Mouse (Mus musculus): Measurements from ENCODE around the gene Syce1. TPM values are rescaled to one million over a fixed set of nuclear protein-coding genes. Genes with fewer than 3 reads are reported as not detected.

The Syce1 gene
- 0.13 and 0.31 TPM in 2 replicates for polyA plus RNA-seq (2016; fragmentation: Nextera tagmentation; extraction: Ambion mirVana)

DNA sequence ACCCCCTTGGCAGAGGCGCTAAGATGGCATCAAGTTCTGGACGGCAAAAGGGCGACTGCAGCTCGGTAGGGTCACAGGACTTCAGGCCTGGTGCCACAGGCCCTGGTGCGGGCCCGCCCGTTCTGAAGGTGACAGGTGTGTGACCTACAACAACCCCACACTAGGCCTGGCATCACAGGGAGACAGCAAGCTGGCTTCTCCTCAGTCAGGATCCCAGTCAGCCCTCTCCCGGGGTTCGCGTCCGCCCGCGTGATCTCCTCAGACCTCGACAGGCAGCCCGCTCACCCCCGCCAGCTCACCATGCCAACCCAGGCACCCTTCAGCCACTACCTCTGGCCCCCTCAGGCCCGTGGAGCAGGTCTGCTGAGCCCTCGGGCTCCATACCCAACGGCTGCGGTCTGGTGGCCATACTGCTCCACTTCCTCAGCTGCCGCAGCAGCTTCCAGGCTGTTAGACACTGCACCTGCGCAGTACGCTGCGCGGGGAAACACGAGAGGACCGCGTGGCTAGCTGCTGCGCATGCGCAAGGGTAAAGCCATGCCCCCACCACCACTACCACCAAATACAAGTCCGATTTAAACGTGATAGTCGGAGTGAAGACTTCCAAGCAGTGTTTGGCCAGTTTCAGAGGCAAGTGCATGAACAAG is at the start of gene Syce1:
Gene Syce1 (minus strand): TSS at position 447 of the 647 bp plus-strand sequence.
- 69% methylated on average over 33 of the region's 33 CpGs for WGBS
- Histone ChIP-seq H3K36me3 (no peaks in the 10 kb centered on the region), H3K27me3 (replicated peaks) (no peaks in the 10 kb centered on the region), H3K9ac (no peak within 1 kb of the TSS), H3K27ac (ENCODE audit: poor library complexity, severe bottlenecking) (no peak within 1 kb of the TSS), H3K9me3 (replicated peaks) (no peaks in the 10 kb centered on the region; the same call in 1 of the 2 replicates), H3K4me1 (replicated peaks) (no peaks in the 10 kb centered on the region), H3K4me2 (no peak within 1 kb of the TSS), H3K4me3 (no peak within 1 kb of the TSS)
- ATAC-seq (ENCODE audit: insufficient number of reproducible peaks, low FRiP score) = no peak

- Histone ChIP-seq H3K4me3 (no peak overlapping the region), H3K36me3 (no peaks in the 10 kb centered on the region), H3K9ac (no peak overlapping the region), H3K27me3 (replicated peaks) (peaks cover 64% of the 10 kb centered on the region), H3K4me2 (no peak overlapping the region), H3K27ac (ENCODE audit: poor library complexity, severe bottlenecking) (no peak overlapping the region), H3K4me1 (replicated peaks) (no peaks in the 10 kb centered on the region), H3K9me3 (replicated peaks) (no peaks in the 10 kb centered on the region)
- no peak for ATAC-seq (ENCODE audit: insufficient number of reproducible peaks, low FRiP score)
- 74% methylated on average over 9 of the region's 9 CpGs for WGBS
Measured at GRCm38 (mm10) chr7:140836243-140837115, 48.8 kb upstream of the Syce1 start.

- H3K27ac ChIP-seq (ENCODE audit: poor library complexity, severe bottlenecking) = no peak overlapping the region
- no peak for ATAC-seq (ENCODE audit: insufficient number of reproducible peaks, low FRiP score)
- no peak overlapping the region for H3K9ac ChIP-seq
- no peak overlapping the region for H3K4me2 ChIP-seq
- H3K36me3 ChIP-seq = no peaks in the 10 kb centered on the region
- H3K27me3 ChIP-seq (replicated peaks) = peaks cover 59% of the 10 kb centered on the region
- H3K4me1 ChIP-seq (replicated peaks) = no peaks in the 10 kb centered on the region
- no peak overlapping the region for H3K4me3 ChIP-seq
- 50% methylated on average over 2 of the region's 2 CpGs for WGBS
- no peaks in the 10 kb centered on the region for H3K9me3 ChIP-seq (replicated peaks)
Measured at GRCm38 (mm10) chr7:140835758-140836087, 48.1 kb upstream of the Syce1 start.

- no peaks in the 10 kb centered on the region for H3K36me3 ChIP-seq
- H3K4me3 ChIP-seq = no peak within 1 kb of the TSS
- no peaks in the 10 kb centered on the region for H3K9me3 ChIP-seq (replicated peaks)
- WGBS = 36% methylated on average over 20 of the region's 20 CpGs
- peaks cover 56% of the 10 kb centered on the region for H3K27me3 ChIP-seq (replicated peaks)
- no peak within 1 kb of the TSS for H3K9ac ChIP-seq
- no peak within 1 kb of the TSS for H3K4me2 ChIP-seq
- no peak for ATAC-seq (ENCODE audit: insufficient number of reproducible peaks, low FRiP score)
- H3K4me1 ChIP-seq (replicated peaks) = no peaks in the 10 kb centered on the region
- H3K27ac ChIP-seq (ENCODE audit: poor library complexity, severe bottlenecking) = no peak within 1 kb of the TSS
Measured at GRCm38 (mm10) chr7:140834968-140835757, 47.5 kb upstream of the Syce1 start, which contains the start of gene Urah. Urah (plus strand) TSS chr7:140835018.

DNA sequence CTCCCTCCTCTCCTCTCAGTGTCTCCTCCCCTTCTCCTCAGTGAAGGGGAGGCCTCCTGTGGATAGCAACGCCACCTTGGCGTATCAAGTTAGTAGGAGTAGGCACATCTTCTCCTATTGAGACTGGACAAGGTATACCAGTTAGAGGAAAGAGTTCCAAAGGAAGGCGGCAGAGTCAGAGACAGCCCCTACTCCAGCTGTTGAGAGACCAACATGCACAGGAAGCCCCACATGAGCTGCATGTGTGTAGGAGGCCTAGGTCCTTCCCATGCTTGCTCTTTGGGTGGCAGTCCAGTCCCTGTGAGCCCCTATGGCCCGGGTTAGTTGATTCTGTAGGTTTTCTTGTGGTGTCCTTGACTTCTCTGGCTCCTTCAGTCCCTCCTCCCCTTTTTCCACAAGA is 45.7 kb upstream of the Syce1 start:
- H3K4me2 ChIP-seq = no peak overlapping the region
- no peak for ATAC-seq (ENCODE audit: insufficient number of reproducible peaks, low FRiP score)
- 66% methylated on average over 4 of the region's 4 CpGs for WGBS
- H3K27me3 ChIP-seq (replicated peaks) = peaks cover 40% of the 10 kb centered on the region
- H3K4me3 ChIP-seq = no peak overlapping the region
- no peaks in the 10 kb centered on the region for H3K4me1 ChIP-seq (replicated peaks)
- H3K9ac ChIP-seq = no peak overlapping the region
- no peak overlapping the region for H3K27ac ChIP-seq (ENCODE audit: poor library complexity, severe bottlenecking)
- no peaks in the 10 kb centered on the region for H3K36me3 ChIP-seq
- H3K9me3 ChIP-seq (replicated peaks) = no peaks in the 10 kb centered on the region

DNA sequence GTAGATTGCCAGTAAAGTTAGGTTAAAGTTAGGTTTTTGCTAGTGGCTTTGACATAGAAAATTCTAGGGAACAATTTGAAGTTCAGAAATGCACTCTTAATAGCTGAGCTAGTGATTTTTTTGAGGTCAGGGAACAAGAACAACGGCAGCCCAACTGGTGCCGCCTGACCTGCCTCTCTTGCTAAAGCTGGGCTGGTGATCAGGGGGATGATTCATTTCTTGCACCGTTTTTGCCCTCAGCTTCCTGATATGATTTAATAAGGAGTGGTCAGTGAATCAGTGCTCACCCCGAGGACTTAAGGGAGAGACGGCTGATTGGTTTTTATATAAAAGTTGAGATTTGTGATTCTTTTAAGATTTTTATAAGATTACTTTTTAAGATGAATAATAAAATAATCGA is 43.8 kb upstream of the Syce1 start:
- no peak overlapping the region for H3K27ac ChIP-seq (ENCODE audit: poor library complexity, severe bottlenecking)
- WGBS = 65% methylated on average over 6 of the region's 6 CpGs
- no peaks in the 10 kb centered on the region for H3K9me3 ChIP-seq (replicated peaks)
- no peak overlapping the region for H3K9ac ChIP-seq
- H3K36me3 ChIP-seq = no peaks in the 10 kb centered on the region
- H3K4me2 ChIP-seq = no peak overlapping the region
- no peak overlapping the region for H3K4me3 ChIP-seq
- H3K4me1 ChIP-seq (replicated peaks) = no peaks in the 10 kb centered on the region
- H3K27me3 ChIP-seq (replicated peaks) = peaks cover 25% of the 10 kb centered on the region
- no peak for ATAC-seq (ENCODE audit: insufficient number of reproducible peaks, low FRiP score)

DNA sequence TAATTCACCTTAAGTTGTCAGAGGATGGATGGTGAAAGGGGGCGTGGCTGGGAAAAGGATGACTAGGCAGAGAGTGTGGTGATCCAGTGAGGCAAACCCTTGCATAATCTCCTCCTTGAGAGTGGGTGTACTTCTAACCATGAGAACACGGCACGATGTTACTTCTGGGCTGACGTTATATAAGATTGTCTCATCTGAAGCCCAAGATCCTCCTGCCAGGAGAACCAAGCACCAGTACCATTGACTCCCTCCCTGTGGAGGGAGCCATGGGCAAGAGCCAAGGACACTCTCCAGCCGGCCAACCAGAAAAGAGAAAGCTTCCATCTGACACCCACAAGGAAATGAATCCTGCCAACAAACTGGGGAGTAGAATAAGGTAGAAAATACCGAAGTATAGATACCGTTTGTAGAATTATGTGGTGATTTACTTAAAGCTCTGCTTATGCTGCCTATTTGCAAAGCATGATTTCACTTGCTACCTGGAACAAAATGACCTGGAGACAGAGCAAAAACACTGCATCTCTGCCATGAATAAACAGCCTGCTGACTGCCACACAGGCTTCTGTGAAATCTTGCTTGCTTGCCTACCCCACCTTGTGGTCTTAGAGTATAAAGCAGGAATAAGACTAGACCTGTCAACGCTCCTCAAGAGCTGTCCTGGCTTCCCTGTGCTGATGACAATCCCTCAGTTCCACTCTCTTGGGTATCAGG is 40.7 kb upstream of the Syce1 start:
- no peak overlapping the region for H3K4me3 ChIP-seq
- no peaks in the 10 kb centered on the region for H3K36me3 ChIP-seq
- no peaks in the 10 kb centered on the region for H3K9me3 ChIP-seq (replicated peaks)
- H3K4me1 ChIP-seq (replicated peaks) = no peaks in the 10 kb centered on the region
- no peak overlapping the region for H3K27ac ChIP-seq (ENCODE audit: poor library complexity, severe bottlenecking)
- H3K4me2 ChIP-seq = peak overlapping the region; percentile 8; the same call in 1 of the 2 replicates
- no peak for ATAC-seq (ENCODE audit: insufficient number of reproducible peaks, low FRiP score)
- 26% methylated on average over 8 of the region's 8 CpGs for WGBS
- H3K9ac ChIP-seq = no peak overlapping the region
- H3K27me3 ChIP-seq (replicated peaks) = peaks cover 10% of the 10 kb centered on the region

DNA sequence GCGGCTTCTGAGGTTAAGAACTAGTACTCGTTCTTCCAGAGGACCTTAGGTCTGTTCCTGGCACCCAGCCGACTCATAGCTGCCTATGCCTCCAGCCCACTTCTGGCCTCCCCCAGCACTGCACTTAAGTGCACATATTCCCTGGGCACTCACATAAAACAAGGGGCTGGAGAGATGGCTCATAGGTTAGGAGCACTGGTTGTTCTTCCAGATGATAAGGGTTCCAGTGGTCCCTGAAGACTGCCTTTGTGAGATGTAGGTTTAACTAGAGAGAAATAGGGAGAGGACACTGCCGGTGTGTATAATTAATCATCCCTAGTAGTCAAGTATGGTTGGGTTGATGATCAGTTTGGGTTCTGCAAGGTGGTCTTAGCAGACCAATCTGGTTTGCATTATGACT is 35.1 kb upstream of the Syce1 start:
- H3K27ac ChIP-seq (ENCODE audit: poor library complexity, severe bottlenecking) = no peak overlapping the region
- H3K27me3 ChIP-seq (replicated peaks) = peaks cover 5% of the 10 kb centered on the region
- H3K9me3 ChIP-seq (replicated peaks) = no peaks in the 10 kb centered on the region
- no peaks in the 10 kb centered on the region for H3K36me3 ChIP-seq
- no peak for ATAC-seq (ENCODE audit: insufficient number of reproducible peaks, low FRiP score)
- H3K9ac ChIP-seq = no peak overlapping the region
- WGBS = 87% methylated on average over 4 of the region's 4 CpGs
- H3K4me2 ChIP-seq = no peak overlapping the region
- H3K4me3 ChIP-seq = no peak overlapping the region
- H3K4me1 ChIP-seq (replicated peaks) = peaks cover 10% of the 10 kb centered on the region; the same call in 1 of the 2 replicates

GRCm38 (mm10) chr7:140821653-140822329 is 34.1 kb upstream of the Syce1 start, which contains the start of gene Zfp941:
Zfp941 (minus strand) TSS chr7:140822178.
- Histone ChIP-seq H3K9me3 (replicated peaks) (no peaks in the 10 kb centered on the region), H3K4me1 (replicated peaks) (peaks cover 10% of the 10 kb centered on the region; the same call in 1 of the 2 replicates), H3K9ac (peak within 1 kb of the TSS; percentile 72), H3K4me3 (peak within 1 kb of the TSS; percentile 54), H3K27me3 (replicated peaks) (peaks cover 5% of the 10 kb centered on the region), H3K27ac (ENCODE audit: poor library complexity, severe bottlenecking) (no peak within 1 kb of the TSS), H3K36me3 (no peaks in the 10 kb centered on the region), H3K4me2 (peak within 1 kb of the TSS; percentile 86)
- ATAC-seq (ENCODE audit: insufficient number of reproducible peaks, low FRiP score) = peak; percentile 53; the same call in 1 of the 2 replicates
- WGBS = 3% methylated on average over 21 of the region's 21 CpGs

GRCm38 (mm10) chr7:140821305-140821652 is 33.6 kb upstream of the Syce1 start:
- peak overlapping the region; percentile 54 for H3K4me3 ChIP-seq
- H3K4me2 ChIP-seq = peak overlapping the region; percentile 86
- H3K36me3 ChIP-seq = no peaks in the 10 kb centered on the region
- no peak overlapping the region for H3K27ac ChIP-seq (ENCODE audit: poor library complexity, severe bottlenecking)
- peaks cover 5% of the 10 kb centered on the region for H3K27me3 ChIP-seq (replicated peaks)
- H3K4me1 ChIP-seq (replicated peaks) = peaks cover 10% of the 10 kb centered on the region; the same call in 1 of the 2 replicates
- H3K9me3 ChIP-seq (replicated peaks) = no peaks in the 10 kb centered on the region
- H3K9ac ChIP-seq = no peak overlapping the region
- WGBS = 52% methylated on average over 5 of the region's 5 CpGs
- no peak for ATAC-seq (ENCODE audit: insufficient number of reproducible peaks, low FRiP score)
